Mouse (Mus musculus) limb, embryonic 13.5 days (tissue): Measurements from ENCODE around the gene Lrrk1. TPM values are rescaled to one million over a fixed set of nuclear protein-coding genes. Genes with fewer than 3 reads are reported as not detected.

Experiments used
- ATAC-seq: fragments of 200-750 bp; cut with Nextera tagmentation; 2 replicates; pipeline ENCODE4 v1.8.0; 2017; ENCODE audit warnings: low read depth, moderate number of reproducible peaks, moderate TSS enrichment; ENCODE audit not compliant: low FRiP score
- H3K27ac ChIP-seq: fragments of 300-500 bp; sonication (generic); 2 replicates; pipeline ENCODE4 v1.5.1; 2015; ENCODE audit warnings: inconsistent platforms, mild to moderate bottlenecking, moderate library complexity
- H3K27me3 ChIP-seq: fragments of 300-500 bp; sonication (generic); 2 replicates; pipeline ENCODE4 v1.6.1; 2015; ENCODE audit warnings: mild to moderate bottlenecking, inconsistent platforms
- H3K36me3 ChIP-seq: fragments of 300-500 bp; sonication (generic); 2 replicates; pipeline ENCODE4 v1.6.1; 2015; ENCODE audit warnings: inconsistent platforms, mild to moderate bottlenecking, moderate library complexity
- H3K4me1 ChIP-seq: fragments of 300-500 bp; sonication (generic); 2 replicates; pipeline ENCODE4 v1.6.1; 2015; ENCODE audit warnings: inconsistent platforms
- H3K4me2 ChIP-seq: fragments of 300-500 bp; sonication (generic); replicated peaks from 2 replicates; pipeline ENCODE4 v1.6.1; 2015; ENCODE audit warnings: inconsistent platforms, mild to moderate bottlenecking, moderate library complexity
- H3K4me3 ChIP-seq: fragments of 300-500 bp; sonication (generic); 2 replicates; pipeline ENCODE4 v1.5.1; 2015; ENCODE audit warnings: moderate library complexity, mild to moderate bottlenecking, inconsistent platforms
- H3K9ac ChIP-seq: fragments of 300-500 bp; sonication (generic); 2 replicates; pipeline ENCODE4 v1.6.1; 2015; ENCODE audit warnings: mild to moderate bottlenecking, inconsistent platforms
- H3K9me3 ChIP-seq: fragments of 300-500 bp; sonication (generic); 2 replicates; pipeline ENCODE4 v1.6.1; 2016; ENCODE audit warnings: inconsistent platforms
- WGBS: fragments of 180-500 bp; shearing (Covaris S2); methylation state at CpG from one replicate; pipeline ENCODE4 v1.1.7; 2015; 5-methylcytosine and 5-hydroxymethylcytosine counted together
- polyA plus RNA-seq: library from polyadenylated mRNA; unstranded; fragments of >200 nt; fragmentation: Nextera tagmentation; extraction: Ambion mirVana; gene quantifications from 2 replicates; pipeline ENCODE4 v1.2.1, GENCODE M21; 2015

Gene Lrrk1
- polyA plus RNA-seq, 1 experiment from 2014 or later, result 14.1 TPM

- H3K9me3 ChIP-seq, result no peaks in the 10 kb centered on the region; the same call in 1 of the 2 replicates
- no peak overlapping the region for H3K4me3 ChIP-seq
- ATAC-seq, result no peak
- 0 out of 2 replicates have a peak, but pooled peaks cover 1% of the 10 kb centered on the region for H3K4me1 ChIP-seq
- no peak overlapping the region for H3K27ac ChIP-seq
- no peak overlapping the region for H3K4me2 ChIP-seq
- H3K9ac ChIP-seq, result no peak overlapping the region
- H3K27me3 ChIP-seq, result no peaks in the 10 kb centered on the region
- WGBS, result 49% methylated on average over 3 of the region's 3 CpGs
- H3K36me3 ChIP-seq, result no peaks in the 10 kb centered on the region
These were observed 33.2 kb downstream of the Lrrk1 start for GRCm38 (mm10) chr7:66354911-66355310.

DNA sequence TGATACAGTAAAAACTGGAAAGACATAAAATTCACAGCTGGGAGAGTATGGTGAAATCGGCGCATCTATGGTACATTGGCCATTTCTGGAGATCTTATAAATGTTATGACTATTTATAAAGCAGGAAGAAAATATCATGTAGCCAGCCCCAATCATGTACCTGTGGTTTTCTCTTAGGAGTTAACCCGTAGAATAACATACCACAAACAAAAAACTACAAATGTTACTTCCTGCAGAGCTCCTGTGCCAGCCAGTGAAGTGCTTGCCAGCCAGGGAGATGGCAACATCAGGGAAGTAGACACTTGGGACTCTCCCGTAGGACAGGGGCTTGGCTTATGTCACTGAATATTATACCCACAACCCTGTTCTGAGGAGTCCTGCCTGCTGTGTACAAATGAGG, 37.1 kb downstream of the Lrrk1 start:
- Histone ChIP-seq H3K9me3 (no peaks in the 10 kb centered on the region), H3K4me1 (peaks cover 12% of the 10 kb centered on the region), H3K36me3 (no peaks in the 10 kb centered on the region), H3K27ac (no peak overlapping the region), H3K27me3 (no peaks in the 10 kb centered on the region), H3K4me2 (no peak overlapping the region), H3K4me3 (no peak overlapping the region), H3K9ac (no peak overlapping the region)
- ATAC-seq, result no peak
- 86% methylated on average over 4 of the region's 4 CpGs for WGBS

- H3K4me1 ChIP-seq, result peaks cover 12% of the 10 kb centered on the region
- H3K4me3 ChIP-seq, result no peak overlapping the region
- no peak overlapping the region for H3K9ac ChIP-seq
- H3K27ac ChIP-seq, result no peak overlapping the region
- WGBS, result 54% methylated on average over 11 of the region's 11 CpGs
- no peak overlapping the region for H3K4me2 ChIP-seq
- H3K27me3 ChIP-seq, result no peaks in the 10 kb centered on the region
- ATAC-seq, result no peak
- no peaks in the 10 kb centered on the region for H3K36me3 ChIP-seq
- H3K9me3 ChIP-seq, result no peaks in the 10 kb centered on the region
These were observed 38.5 kb downstream of the Lrrk1 start for GRCm38 (mm10) chr7:66349670-66350069.

DNA sequence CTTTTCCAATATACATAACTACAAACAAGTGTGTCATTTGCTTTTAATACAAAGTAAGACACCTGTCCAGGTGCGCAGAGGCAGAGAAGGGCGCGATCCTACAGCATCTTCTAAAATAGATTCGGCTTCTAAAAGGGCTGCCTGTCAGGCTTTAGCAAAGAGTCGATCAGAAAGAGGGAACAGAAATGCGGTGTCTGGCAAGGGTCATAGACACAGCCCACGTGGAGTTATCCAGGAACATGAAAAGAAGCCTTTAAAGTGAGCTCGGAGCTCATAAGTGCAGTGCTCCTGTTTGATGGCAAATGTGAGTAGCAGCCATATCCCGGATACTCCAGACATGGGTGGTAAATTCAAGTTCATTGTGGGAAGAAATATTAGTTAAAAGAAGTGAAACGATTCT, 39.6 kb downstream of the Lrrk1 start:
- Histone ChIP-seq H3K27me3 (no peaks in the 10 kb centered on the region), H3K4me1 (peaks cover 12% of the 10 kb centered on the region), H3K4me2 (no peak overlapping the region), H3K9ac (no peak overlapping the region), H3K36me3 (no peaks in the 10 kb centered on the region), H3K4me3 (no peak overlapping the region), H3K9me3 (no peaks in the 10 kb centered on the region), H3K27ac (no peak overlapping the region)
- WGBS, result 80% methylated on average over 10 of the region's 10 CpGs
- no peak for ATAC-seq

- Histone ChIP-seq H3K27me3 (no peaks in the 10 kb centered on the region), H3K4me2 (no peak overlapping the region), H3K36me3 (no peaks in the 10 kb centered on the region), H3K4me1 (peaks cover 18% of the 10 kb centered on the region), H3K9me3 (no peaks in the 10 kb centered on the region), H3K9ac (no peak overlapping the region), H3K27ac (no peak overlapping the region), H3K4me3 (no peak overlapping the region)
- 45% methylated on average over 9 of the region's 9 CpGs for WGBS
- ATAC-seq, result no peak
These were observed 41.0 kb downstream of the Lrrk1 start for GRCm38 (mm10) chr7:66346959-66347663.

GRCm38 (mm10) chr7:66343307-66343706, 44.8 kb downstream of the Lrrk1 start:
- no peak overlapping the region for H3K4me2 ChIP-seq
- H3K9me3 ChIP-seq, result no peaks in the 10 kb centered on the region
- ATAC-seq, result no peak
- peaks cover 28% of the 10 kb centered on the region for H3K4me1 ChIP-seq
- H3K4me3 ChIP-seq, result no peak overlapping the region
- H3K27me3 ChIP-seq, result no peaks in the 10 kb centered on the region
- no peak overlapping the region for H3K9ac ChIP-seq
- H3K27ac ChIP-seq, result no peak overlapping the region
- H3K36me3 ChIP-seq, result no peaks in the 10 kb centered on the region
- WGBS, result 69% methylated on average over 5 of the region's 5 CpGs

DNA sequence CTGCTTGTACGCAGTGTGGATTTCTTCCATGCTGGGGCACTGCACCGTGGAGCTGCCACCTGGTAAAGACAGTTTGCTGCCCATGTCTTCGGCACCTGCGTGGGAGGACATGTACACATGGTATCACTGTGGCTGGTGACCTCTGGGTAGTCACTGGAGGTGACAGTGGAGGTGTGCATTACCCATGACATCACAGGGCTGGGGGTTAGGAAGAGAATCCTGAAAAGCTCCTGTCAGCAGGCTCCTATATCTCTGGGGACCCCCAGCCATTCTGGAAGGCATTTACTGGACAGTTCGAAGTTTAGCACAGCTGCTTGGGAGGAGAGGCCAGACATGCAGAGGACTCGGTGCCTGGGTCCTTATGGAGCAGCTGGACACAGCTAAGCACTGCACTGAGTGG, 45.3 kb downstream of the Lrrk1 start:
- no peak for ATAC-seq
- Histone ChIP-seq H3K27me3 (no peaks in the 10 kb centered on the region), H3K4me1 (peaks cover 28% of the 10 kb centered on the region), H3K27ac (no peak overlapping the region), H3K4me2 (no peak overlapping the region), H3K4me3 (no peak overlapping the region), H3K9ac (no peak overlapping the region), H3K36me3 (no peaks in the 10 kb centered on the region), H3K9me3 (no peaks in the 10 kb centered on the region)
- 70% methylated on average over 6 of the region's 6 CpGs for WGBS

- no peaks in the 10 kb centered on the region for H3K27me3 ChIP-seq
- H3K9ac ChIP-seq, result no peak overlapping the region
- ATAC-seq, result no peak
- peaks cover 23% of the 10 kb centered on the region for H3K4me1 ChIP-seq
- 44% methylated on average over 4 of the region's 4 CpGs for WGBS
- H3K4me2 ChIP-seq, result no peak overlapping the region
- H3K27ac ChIP-seq, result no peak overlapping the region
- no peaks in the 10 kb centered on the region for H3K36me3 ChIP-seq
- no peak overlapping the region for H3K4me3 ChIP-seq
- H3K9me3 ChIP-seq, result no peaks in the 10 kb centered on the region
These were observed 45.8 kb downstream of the Lrrk1 start for GRCm38 (mm10) chr7:66342323-66342722.

GRCm38 (mm10) chr7:66340044-66340443, 48.1 kb downstream of the Lrrk1 start:
- H3K36me3 ChIP-seq, result no peaks in the 10 kb centered on the region
- no peak overlapping the region for H3K27ac ChIP-seq
- peaks cover 20% of the 10 kb centered on the region for H3K4me1 ChIP-seq
- no peaks in the 10 kb centered on the region for H3K27me3 ChIP-seq
- no peaks in the 10 kb centered on the region for H3K9me3 ChIP-seq
- no peak overlapping the region for H3K9ac ChIP-seq
- H3K4me2 ChIP-seq, result no peak overlapping the region
- WGBS, result 28% methylated on average over 3 of the region's 3 CpGs
- no peak; the same call in 1 of the 2 replicates for ATAC-seq
- no peak overlapping the region for H3K4me3 ChIP-seq

DNA sequence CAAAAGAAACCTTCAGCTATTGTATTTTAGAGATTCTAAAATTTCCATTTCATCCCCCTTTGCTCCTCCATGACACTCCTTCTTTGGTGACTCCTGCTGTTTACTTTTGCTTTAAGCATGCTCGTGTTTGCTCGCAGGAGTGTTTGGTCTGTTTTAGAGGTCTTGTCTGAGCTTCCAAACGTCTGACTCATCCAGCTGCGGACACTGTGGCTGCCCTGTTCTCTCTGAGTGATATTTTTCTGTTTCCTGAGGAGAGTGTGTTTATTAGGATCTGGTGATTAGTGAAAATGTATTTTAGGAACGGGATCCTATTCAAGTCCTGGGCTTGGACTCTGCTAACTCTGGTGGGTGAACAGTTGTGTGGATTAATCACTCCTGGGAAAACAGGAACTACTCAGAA, 48.5 kb downstream of the Lrrk1 start:
- ATAC-seq, result no peak
- Histone ChIP-seq H3K4me1 (peaks cover 20% of the 10 kb centered on the region), H3K4me3 (no peak overlapping the region), H3K27me3 (no peaks in the 10 kb centered on the region), H3K36me3 (no peaks in the 10 kb centered on the region), H3K4me2 (no peak overlapping the region), H3K9me3 (no peaks in the 10 kb centered on the region), H3K9ac (no peak overlapping the region), H3K27ac (no peak overlapping the region)
- 25% methylated on average over 5 of the region's 5 CpGs for WGBS

- Histone ChIP-seq H3K9me3 (peaks cover 6% of the 10 kb centered on the region; the same call in 1 of the 2 replicates), H3K4me2 (no peak overlapping the region), H3K4me3 (no peak overlapping the region), H3K27me3 (no peaks in the 10 kb centered on the region), H3K9ac (no peak overlapping the region), H3K36me3 (peaks cover 24% of the 10 kb centered on the region), H3K4me1 (peaks cover 14% of the 10 kb centered on the region), H3K27ac (no peak overlapping the region)
- ATAC-seq, result no peak
- 88% methylated on average over 2 of the region's 2 CpGs for WGBS
These were observed 51.2 kb downstream of the Lrrk1 start for GRCm38 (mm10) chr7:66336955-66337354.

DNA sequence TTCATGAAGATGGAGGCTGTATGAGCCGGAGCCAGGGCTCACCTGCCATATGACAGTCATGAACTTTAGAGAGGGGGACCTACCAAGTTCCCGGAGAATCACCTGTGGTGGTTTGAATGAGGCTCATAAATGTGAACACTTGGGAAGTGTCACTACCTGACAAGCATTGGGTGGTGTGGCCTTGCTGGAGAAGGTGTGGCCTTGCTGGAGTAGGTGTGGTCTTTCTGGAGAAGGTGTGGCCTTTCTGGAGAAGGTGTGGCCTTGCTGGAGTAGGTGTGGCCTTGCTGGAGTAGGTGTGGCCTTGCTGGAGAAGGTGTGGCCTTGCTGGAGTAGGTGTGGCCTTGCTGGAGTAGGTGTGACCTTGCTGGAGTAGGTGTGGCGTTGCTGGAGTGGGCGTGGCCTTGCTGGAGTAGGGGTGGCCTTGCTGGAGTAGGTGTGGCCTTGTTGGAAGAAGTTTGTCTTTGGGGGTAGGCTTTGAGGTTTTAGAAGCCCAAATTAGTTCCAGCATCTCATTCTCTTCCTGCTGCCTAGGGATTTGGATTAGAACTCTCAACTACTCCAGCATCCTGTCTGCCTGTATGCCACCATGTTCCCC, 54.1 kb downstream of the Lrrk1 start:
- Histone ChIP-seq H3K4me1 (peaks cover 15% of the 10 kb centered on the region), H3K27me3 (no peaks in the 10 kb centered on the region), H3K4me3 (no peak overlapping the region), H3K27ac (no peak overlapping the region), H3K9me3 (peaks cover 6% of the 10 kb centered on the region; the same call in 1 of the 2 replicates), H3K4me2 (no peak overlapping the region), H3K9ac (no peak overlapping the region), H3K36me3 (peaks cover 24% of the 10 kb centered on the region)
- ATAC-seq, result no peak
- WGBS, result 79% methylated on average over 4 of the region's 4 CpGs

DNA sequence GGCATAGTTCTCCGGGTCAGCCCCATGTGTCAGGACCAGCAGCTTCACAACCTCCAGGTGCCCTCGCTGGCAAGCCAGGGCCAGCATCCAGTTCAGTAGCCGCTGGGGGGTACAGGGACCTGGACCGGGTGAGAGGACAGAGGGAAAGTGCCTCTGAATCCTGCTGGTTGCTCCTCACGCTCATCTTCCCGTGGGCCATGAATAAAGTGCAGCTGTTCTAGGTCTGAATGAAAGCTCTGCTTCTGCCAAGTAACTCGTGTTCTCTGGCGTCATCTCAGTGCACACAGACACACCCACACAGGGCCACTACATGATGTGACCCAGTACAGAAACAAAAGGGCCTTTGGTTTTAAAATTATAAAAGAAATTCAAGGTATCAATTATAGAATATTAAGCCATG, 55.8 kb downstream of the Lrrk1 start:
- WGBS, result 89% methylated on average over 8 of the region's 8 CpGs
- Histone ChIP-seq H3K27ac (no peak overlapping the region), H3K27me3 (no peaks in the 10 kb centered on the region), H3K4me3 (no peak overlapping the region), H3K9me3 (peaks cover 6% of the 10 kb centered on the region; the same call in 1 of the 2 replicates), H3K4me1 (peaks cover 15% of the 10 kb centered on the region), H3K9ac (no peak overlapping the region), H3K36me3 (peaks cover 24% of the 10 kb centered on the region), H3K4me2 (no peak overlapping the region)
- no peak for ATAC-seq
